Mouse (Mus musculus): ENCODE measurements around the gene Kcnn1.

DNA sequence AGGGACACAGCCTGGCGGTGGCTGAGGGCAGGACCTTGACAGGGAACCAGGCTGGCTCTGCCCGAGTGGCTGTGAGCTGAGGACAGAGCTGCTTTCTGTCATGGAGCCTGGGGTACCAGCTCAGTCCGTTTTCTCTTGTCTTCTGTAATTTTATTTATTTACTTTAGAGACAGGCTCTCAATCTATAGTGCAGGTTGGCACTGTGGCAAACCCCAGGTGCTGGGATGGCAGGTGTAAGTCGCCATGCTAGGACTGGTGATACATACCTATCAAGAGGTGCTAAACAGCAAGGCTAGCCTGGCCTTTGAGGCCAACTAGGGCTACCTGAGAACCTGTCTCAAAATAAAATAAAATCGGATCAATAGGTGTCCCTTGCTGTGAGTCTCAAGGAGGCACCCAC lies 7.0 kb downstream of the Kcnn1 start:
- TF ChIP-seq POLR2A (IDR thresholded peaks at IDR 0.05; ENCODE audit: extremely low read depth, insufficient read depth, low read length) = no peak
- TF ChIP-seq CTCF (IDR thresholded peaks at IDR 0.05; ENCODE audit: low read depth, low read length) = no peak
